Mouse (Mus musculus): ENCODE results near the gene Nubp1. TPM values are rescaled to one million over a fixed set of nuclear protein-coding genes. Genes with fewer than 3 reads are reported as not detected.

Nubp1 gene
- 34.4 and 37.0 TPM in 2 replicates for polyA plus RNA-seq (2012; rRNA removed)

DNA sequence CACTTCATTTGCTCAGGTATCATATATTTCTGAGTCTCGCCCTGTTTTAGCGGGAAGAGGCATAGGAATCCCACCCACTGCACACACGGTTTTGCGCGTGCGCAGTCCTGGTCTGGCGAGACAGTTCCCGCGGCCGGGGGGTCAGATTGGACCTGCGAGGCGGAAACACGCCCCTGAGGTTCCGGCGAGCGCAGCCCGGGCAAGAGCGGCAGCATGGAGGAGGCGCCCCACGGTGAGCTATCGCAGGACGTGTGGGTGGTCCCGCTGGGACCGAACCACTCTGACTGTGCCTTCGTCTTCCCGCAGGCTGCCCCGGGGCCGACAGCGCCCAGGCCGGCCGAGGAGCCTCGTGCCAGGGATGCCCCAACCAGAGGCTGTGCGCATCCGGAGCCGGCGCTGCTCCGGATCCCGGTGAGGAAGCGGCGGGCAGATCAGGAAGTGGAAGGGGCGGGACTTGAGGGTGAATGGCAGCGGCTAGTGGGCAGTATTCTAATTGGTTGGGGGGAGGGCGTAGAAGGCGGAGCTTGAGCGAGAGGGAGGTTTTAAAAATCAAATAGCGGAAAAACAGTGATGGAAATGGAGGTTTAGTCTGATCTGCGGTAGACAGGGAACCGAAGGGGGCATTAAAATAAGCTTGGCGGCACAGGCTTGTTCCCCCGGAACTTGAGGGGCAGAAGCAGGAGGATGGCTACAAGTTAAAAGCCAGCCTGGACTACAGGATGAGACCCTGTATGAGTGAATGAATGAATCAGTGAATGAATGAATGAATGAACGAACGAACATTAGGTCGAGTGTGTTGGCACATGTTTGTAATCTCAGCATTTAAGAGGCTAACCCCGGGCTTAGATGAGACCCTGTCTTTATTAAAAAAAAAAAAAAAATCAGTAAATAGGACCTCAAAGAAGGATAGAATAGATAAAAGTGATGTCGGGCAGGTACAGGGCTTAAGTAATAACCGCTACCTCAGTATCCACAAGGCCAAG lies at the start of gene Nubp1:
Gene Nubp1, plus strand, starts transcription at position 185 of the 983 bp plus-strand sequence.
- WGBS: 2% methylated on average over 56 of the region's 56 CpGs
- peak; percentile 70 for DNase-seq (ENCODE audit: low read depth, low spot score)

DNA sequence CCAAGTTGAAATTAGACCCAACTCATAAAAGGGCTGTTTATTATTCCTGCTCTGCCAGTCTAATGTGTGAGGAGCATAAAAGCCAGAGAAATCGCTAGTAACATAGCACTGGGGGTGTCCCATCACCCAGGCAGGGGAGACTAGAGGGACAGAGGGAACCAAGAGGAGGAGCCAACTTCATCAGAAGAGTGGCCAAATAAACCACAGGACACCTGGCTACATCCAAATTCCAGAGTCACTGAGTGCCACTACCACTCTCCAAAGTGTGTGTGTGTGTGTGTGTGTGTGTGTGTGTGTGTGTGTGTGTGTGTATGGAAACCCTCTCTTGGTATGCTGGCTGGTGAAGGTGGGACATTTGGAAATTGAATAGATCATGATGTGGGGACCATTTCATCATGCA lies 48.7 kb upstream of the Nubp1 start:
- 21% methylated on average over 1 of the region's 1 CpGs for WGBS

DNA sequence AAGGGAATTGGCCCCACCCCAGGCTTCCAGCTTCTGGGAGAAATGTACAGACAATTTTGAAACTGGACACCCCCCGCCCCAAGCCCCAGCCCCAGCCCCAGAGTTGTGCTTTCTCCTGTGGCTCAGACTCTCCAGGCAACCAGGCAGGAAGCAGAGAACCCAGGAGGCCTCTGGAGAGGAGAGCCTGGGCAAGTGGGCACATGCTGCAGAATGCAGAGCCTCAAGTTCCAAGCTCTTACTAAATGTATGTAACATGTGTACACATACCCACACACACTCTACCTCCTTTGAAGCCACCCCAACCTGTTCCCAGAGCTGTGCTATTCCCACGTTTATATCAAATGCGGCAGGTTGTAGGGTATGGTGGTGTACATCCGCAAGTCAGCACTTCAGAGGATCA lies 46.0 kb upstream of the Nubp1 start:
- DNase-seq (ENCODE audit: low read depth, low spot score): no peak
- WGBS: 69% methylated on average over 4 of the region's 4 CpGs

More for the DNA sequence above, 48.7 kb upstream of the Nubp1 start:
- no peak for DNase-seq (ENCODE audit: low read depth, low spot score)

DNA sequence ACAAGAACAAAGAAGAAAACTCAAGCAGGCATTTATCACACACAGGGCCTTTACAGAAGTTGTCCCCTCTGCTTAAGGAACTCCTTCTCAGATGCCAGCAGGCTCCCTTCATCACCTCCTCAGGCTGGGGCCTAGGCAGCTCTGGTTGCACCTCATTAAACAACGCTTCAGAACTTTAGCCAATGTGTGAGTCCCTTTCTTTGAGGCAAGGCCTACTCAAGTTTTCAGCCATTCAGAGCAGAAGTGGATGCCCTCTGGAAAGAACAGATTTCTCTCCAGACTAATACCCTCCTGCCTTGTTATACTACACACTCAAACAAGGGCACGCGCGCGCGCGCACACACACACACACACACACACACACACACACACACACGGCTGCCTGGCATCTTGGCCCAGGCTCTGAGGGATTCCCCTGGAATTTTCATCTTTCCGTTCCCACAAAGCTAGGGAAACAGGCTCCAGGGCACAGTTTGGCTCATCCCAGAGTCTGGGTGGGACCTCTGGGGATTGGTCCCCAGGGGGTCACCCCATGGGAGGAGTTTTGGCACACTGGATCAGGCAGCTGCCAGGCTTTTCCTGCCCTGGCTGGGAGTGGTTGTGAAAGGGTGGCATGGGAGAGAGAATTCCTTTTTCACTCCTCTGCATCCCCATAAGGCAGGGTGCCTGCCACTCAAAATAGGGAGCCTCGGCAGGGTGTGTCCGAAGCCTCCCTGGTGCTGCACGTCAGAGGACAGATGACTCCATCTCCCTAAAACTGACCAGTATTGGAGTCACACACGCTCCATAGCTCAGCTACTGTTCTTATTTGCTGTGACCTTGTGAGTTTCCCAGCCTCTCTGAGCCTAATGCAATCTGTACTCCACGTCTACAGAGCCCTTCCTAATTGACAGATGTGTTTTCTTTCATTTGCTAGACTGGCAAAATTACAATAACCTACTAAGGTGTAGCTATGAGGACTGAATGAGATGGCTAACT lies 45.2 kb upstream of the Nubp1 start:
- WGBS: 48% methylated on average over 14 of the region's 14 CpGs
- DNase-seq (ENCODE audit: low read depth, low spot score): no peak

DNA sequence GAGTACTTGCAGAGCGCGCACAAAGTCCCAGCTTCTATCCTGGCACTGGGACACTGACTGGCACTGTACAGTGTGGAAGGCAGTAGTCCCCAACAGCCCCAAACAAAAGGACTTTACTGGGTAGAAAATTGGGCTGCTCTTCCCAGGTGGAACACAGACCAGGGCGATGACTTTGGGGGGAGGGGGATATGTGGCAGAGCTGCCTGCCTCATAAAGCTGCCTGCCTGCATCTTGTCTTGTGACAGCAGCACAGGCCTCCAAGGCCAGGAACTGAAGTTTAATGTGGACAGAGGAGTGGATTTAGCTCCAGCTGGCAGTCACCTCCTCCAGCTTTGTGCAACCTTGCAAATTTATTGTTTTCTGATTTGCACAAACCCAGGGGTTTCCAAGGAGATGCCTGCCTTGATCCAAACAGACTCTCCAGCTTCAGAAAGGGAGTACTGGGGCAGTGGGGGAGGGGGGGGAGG lies 42.2 kb upstream of the Nubp1 start:
- WGBS: 80% methylated on average over 3 of the region's 3 CpGs
- DNase-seq (ENCODE audit: low read depth, low spot score): no peak

DNA sequence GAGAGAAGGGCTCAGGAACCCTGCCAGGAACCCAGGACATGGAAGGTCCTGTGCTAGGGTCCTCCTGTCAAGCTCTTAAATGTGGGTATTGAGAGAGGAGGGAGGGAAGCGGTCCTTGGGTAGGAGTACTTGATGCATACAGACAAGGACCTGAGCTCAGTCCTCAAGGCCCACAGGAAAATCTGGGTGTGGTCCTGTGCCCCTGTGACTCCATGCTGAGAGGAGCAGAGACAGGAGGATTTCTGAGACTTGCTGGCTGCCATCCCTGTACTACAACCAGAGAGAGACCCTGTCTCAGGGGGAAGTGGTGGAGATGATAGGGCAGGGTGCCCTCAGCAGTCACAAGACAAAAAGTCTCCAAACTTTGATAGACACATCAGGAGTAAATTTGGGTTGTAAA lies 41.8 kb upstream of the Nubp1 start:
- no peak for DNase-seq (ENCODE audit: low read depth, low spot score)
- 84% methylated on average over 1 of the region's 1 CpGs for WGBS

DNA sequence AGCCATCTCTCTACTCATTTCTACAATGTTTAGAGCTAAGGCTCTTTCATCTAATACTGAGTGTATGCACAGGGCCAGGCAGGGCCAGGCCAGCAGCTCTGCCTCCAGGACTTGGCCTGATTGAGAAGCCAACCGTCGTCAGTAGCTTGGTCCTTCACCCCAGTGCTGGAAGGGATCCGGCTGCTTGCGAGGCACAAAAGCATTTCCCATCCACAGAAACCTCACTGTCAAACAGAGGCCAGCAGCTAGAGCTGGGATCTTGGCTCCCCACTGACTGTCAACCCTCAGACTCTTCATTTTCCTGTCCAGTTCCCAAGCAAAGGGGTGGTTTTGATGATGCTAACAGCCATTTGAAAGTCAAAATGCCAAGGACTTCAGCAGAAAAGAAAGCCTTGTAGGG lies 39.4 kb upstream of the Nubp1 start:
- WGBS: 86% methylated on average over 4 of the region's 4 CpGs
- DNase-seq (ENCODE audit: low read depth, low spot score): no peak

DNA sequence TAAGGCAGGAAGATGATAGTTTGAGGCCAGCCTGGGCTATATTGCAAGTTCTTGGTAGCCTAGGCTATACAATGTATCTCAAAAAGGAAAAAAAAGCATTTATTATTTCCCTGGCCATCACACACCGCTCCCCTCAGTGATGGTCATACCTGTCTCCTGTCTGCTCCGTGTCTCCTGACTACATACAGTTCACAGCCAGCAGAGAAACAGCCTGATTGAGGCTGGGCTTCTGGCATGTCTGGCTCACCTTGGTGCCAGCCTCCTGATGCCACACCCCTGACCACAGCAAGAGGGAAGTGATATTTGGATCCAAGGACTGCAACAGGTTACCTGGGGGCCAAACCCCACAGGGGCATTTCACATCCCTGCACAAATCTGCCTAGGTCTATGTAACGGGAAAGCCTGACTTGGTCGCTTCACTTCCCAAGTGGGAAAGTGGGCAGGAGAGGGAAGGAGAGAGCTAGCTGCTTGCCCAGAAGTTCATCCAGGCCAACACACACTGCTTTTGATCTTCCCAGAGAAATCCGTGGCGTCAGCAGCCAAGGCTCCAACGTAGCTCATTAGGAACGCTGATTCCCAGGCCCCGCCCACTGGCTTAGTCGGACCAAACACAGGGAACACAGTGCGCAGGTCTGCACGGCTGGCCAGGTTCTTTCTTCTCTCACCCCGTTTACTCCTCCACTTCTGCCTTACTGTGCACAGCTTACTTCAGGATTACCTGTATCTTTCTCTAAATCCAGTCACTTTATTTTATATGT lies 37.3 kb upstream of the Nubp1 start:
- no peak for DNase-seq (ENCODE audit: low read depth, low spot score)
- 19% methylated on average over 13 of the region's 13 CpGs for WGBS

DNA sequence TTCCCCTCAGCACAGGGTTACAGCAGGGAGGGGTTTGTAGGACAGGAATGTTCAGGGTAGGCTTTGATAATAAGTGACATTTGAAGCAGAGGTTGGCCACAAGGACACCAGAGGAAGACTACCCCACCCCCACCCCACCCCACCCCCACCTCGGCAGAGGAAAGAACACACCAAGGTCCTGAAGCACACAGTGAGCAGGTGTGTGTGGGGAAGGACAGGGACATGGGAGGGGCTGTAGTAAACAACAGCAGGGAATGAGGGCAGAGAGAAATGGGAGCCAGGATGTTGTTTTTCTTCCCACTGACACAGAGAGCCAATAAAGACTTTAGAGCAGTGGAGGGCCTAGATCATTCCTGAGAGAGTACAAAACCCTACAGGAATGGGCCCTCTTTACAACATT lies 34.5 kb upstream of the Nubp1 start:
- 9% methylated on average over 1 of the region's 1 CpGs for WGBS
- DNase-seq (ENCODE audit: low read depth, low spot score): no peak

DNA sequence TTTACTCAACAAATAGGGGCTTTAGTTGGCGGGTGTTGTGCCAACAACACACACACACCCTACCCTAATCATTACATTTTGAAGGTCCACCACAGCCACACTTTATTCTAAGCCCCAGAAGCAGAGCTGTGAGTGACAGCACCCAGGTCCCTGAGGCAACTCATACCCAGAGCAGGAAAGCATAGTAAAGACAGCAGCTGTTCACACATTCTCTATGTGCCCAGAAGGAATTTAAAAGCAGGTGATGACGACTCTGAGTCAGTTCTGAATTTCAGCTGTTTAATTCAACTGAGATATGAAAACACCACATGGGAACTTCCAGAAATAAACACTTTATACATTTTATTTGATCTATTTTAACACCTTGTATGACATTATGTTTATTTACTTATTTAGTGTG lies 32.2 kb upstream of the Nubp1 start:
- WGBS: 48% methylated on average over 2 of the region's 2 CpGs
- no peak for DNase-seq (ENCODE audit: low read depth, low spot score)

DNA sequence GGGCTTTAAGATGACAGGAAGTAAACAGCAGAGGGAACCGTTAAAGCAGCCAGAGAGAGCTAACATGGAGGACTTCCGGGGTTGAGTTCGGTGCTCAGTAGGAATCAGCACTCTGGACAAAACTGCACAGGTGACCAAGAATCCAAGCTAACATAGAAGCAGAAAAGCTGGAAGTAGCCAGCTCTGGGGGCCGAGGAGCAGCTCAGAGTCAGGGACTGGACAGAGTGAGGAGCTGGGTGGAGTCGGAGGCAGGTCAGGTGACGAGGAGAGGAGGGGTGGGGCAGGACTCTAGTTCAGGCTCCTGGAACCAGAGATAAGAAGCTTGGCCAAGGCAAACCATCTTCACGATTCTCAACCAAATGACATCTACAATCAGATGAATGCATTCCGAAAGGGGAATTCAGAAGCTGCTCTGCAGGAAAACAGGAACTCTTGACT lies 27.7 kb upstream of the Nubp1 start:
- DNase-seq (ENCODE audit: low read depth, low spot score): no peak
- 15% methylated on average over 8 of the region's 8 CpGs for WGBS

DNA sequence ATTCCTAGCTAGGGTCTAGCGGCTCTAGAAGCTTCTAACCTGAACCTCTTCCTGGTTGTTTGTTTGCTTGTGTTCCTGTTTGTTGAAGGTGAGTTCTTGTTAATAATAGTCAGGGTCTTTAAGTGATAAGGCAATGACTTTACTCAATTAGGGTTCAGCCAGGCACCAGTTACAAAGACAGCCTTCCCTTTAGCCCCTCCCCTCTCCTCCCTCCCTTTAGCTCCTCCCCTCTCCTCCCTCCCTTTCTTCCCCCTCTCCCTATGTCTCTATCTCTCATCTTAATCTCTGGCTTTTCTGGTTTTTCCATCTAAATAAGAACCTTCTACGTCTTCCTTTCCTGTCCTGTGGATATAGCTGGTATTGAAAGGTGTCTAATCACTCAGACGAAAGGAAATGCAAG lies 27.2 kb upstream of the Nubp1 start:
- DNase-seq (ENCODE audit: low read depth, low spot score): no peak
- WGBS: 76% methylated on average over 3 of the region's 3 CpGs

DNA sequence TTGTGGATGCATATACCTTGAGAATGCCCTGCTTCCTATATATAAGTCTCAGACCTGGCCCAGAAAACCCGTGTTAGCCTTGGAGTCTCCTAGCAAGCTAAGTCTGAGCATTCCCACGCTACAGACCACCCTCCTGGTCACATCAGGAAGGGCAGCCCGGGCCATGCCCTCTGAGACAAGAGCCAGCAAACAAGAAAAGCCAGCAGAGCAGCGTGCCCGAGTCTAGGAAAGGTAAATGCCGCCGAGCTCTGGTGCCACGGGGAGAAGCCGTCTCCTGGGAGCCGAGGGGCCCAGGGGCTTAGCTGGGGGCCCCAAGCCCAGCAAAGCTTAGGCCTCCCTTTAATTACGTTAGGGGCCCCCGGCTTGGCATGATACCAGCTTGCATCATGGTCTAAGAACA lies 26.5 kb upstream of the Nubp1 start:
- no peak for DNase-seq (ENCODE audit: low read depth, low spot score)
- WGBS: 83% methylated on average over 12 of the region's 12 CpGs

DNA sequence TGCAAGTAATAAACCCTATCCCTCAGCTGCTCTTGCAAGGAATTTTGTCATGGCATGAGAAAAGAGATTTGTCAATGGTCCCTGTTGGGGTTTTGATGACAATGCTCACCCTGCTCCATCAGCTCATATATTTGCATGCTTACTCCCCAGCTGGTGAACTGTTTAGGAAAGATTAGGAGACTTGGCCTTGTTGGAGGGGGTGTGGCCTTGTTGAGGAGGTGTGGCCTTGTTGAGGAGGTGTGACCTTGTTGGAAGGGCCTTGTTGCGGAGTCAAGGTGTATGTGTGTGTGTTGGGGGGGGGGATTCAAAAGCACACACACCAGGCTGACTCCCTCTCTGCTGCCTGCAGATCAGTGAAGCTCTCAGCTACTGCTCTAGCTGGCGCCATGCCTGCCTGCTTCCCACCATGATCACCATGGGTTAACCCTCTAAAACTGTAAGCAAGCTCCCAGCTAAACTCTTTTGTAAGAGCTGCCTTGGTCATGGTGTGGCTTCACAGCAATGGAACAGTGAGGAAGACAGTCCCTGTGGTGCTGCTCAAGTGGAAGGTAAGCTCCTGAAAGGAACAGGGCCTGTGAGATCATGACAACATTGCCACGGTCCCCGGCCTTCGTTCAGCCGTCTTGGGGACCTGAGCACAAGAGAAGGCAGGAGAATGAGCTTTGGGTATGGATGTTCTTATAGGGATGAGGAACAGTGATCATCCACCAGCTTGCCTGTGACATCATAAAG lies 22.9 kb upstream of the Nubp1 start:
- 92% methylated on average over 6 of the region's 6 CpGs for whole genome bisulfite sequencing
- DNase-seq (ENCODE audit: low read depth, low spot score): no peak

DNA sequence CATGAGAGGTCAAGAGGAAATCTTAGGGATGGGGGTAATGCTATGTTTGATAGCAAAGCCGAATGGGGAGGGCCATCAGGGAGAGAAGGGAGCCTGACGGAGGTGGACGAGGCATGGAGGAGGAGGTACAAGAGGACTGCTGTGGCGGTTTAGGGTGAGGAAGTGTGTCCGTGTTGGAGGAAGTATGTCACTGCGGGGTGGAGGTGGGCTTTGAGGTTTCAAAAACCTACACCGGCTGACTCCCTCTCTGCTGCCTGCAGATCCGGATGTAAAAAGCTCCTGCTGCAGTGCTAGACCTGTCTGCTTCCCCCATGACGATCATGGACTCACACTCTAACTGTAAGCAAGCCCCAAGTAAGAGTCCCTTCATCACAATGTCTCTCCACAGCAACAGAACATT lies 19.2 kb upstream of the Nubp1 start:
- WGBS: 86% methylated on average over 9 of the region's 9 CpGs
- DNase-seq (ENCODE audit: low read depth, low spot score): no peak

DNA sequence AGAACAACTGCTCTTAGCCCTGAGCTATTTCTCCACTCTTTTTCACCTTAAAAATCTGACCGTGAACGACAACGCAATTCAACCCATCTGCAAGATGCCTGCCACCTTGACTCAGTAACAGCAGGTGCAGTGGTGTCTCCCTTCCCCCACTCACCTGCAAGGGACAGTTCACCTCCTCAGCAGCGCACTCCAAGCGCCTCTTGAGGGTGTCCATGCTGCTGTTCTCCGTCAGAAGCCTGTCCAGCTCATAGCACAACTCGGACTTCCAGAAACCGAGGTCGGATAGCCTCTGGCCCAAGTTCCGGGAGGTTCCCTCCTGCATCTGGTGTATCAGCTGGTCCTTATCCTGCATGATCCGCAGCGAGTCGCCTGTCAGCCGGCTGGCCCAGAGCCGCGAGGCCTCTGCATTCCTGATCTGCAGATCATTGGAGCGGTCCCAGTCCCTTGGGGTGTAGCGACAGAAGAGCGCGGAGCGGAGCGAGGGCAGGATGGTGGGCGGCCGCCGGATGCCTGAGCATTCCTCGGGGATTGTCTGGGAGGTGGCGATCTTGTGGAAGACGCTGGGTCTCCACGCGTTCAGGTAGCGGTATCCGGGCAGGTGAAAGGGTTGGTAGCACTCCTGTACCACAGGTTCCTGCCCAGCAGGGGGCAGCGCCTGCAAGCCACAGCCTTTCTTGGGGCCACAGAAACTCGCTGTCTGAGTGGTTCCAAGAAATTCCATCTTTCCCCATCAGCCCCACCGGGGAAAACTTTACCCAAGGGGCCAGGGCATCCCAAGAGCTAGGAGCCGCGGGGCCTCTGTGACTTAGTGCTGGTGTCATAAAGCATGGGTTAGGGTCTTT lies 16.8 kb upstream of the Nubp1 start, which contains the start of gene Tekt5:
Gene Tekt5, minus strand, starts transcription at position 792 of the 842 bp plus-strand sequence.
- WGBS: 8% methylated on average over 37 of the region's 37 CpGs
- DNase-seq (ENCODE audit: low read depth, low spot score): no peak

DNA sequence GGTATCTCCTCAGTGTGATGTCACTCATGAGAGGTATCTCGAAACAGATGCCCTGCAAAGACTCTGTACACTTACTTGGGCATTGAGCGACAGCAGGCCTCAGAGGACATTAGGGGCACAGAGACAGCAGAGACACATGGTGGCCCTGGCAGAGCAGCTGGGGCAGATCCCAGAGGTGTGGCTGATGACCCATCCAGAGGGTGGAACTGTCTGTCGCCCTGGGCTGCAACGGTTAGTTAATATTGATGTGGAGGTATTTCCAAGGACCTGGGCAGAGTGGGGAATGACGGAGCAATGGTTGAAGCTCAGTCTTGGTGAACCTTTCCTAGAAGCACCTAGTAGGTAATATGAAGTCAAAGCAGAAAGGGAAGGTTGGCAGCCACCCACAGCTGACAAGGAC lies 13.0 kb upstream of the Nubp1 start:
- DNase-seq (ENCODE audit: low read depth, low spot score): no peak
- 62% methylated on average over 5 of the region's 5 CpGs for WGBS

DNA sequence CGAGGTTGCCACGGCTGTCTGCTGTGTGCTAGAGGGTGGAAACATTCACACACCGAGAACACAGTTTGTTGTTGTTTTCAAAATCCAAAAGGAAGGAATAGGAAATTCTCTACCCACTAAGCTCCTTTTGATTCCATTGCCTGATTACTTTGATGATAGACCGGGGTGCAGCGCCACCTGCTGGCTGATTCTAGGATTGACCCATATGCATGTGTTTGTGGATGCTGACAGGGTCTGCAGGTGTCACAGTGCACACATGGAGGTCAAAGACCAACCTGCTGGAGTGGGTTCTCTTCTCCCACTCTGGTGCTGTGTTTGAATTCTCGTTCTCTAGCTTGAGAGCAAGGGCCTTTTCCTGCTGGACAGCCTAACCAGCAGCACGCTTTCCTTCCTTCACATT lies 12.6 kb upstream of the Nubp1 start:
- no peak for DNase-seq (ENCODE audit: low read depth, low spot score)
- 30% methylated on average over 7 of the region's 7 CpGs for WGBS

Data from large intestine, adult 2 months (tissue).